Mouse (Mus musculus) right cerebral cortex, postnatal 25 days (tissue): ENCODE measurements around the gene Tspan2.

Source experiments
- DNase-seq: peaks from one replicate; pipeline ENCODE4 v3.0.0; 2022

Tspan2 gene

DNA sequence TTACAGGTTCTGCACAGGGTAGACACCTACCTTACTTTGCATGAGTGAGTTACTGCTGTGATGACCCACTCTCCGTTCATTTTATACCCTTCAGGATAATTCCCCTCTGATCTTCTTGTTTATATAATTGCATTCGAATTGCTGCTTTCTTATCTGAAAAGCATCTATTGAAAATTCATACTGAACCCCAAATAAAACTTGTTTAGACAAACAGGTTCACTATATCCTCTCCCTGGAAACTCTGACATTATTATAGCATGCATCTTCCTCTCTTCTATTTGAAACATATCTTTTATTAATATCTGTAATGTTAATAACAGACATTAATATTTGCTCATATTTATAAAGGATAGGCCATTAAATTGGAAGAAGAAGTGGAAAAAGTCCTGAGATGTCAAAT, 48.3 kb downstream of the Tspan2 start, which contains the start of gene Tshb:
Gene Tshb (minus strand): TSS at position 101 of the 400 bp plus-strand sequence.
- no peak for DNase-seq

DNA sequence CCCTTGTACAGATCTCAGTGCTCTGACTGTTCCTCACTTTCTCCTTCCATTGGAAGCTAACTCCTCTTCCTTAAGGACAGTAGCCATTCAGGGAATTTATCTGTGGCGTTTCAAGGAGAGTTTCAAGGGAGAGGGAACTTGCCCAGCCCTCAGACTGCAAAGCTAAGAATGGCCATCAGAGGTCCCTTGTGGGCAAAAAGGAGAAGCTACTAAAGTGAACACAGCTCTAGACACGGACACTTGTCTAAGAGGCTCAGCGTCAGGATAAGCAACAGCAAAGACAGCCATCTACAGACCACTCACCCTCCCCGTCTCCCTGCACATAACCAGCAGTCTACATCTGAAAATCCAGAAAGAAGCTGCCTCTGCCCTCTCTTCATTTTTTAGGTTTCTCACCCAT, 53.0 kb downstream of the Tspan2 start:
- DNase-seq: no peak

DNA sequence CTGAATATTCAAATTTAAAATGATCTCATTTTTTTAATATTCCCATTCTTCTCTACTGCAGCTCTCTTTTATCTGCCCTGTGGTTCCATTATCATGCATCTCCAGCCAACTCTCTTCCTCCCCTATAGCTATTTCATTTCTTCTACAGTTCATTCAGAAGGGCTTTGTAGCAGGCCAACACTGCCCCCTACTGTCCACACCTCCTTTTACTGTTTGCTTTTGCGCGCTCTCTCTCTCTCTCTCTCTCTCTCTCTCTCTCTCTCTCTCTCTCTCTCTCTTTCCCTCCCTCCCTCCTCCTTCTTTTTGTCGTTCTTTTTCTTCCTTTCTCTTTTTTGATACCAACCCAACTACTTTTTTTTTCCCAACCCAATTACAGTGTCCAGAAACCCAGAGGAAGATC, 69.6 kb downstream of the Tspan2 start:
- DNase-seq: peak; percentile 39

DNA sequence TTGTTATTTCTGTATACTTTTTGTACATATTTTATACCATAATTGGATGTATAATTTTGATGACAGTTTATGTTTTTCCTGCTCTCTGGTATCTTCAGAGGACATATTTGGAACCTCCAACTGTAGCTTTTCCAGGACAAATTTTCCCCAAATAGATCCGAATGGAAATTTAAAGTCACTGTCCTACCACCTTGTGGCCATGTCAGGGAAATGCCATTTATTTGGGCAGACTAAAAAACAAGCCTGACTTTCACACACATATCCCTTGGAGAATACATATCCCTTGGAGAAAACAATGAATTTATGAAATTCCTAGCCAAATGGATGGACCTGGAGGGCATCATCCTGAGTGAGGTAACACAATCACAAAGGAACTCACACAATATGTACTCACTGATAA, 108.1 kb downstream of the Tspan2 start:
- no peak for DNase-seq

DNA sequence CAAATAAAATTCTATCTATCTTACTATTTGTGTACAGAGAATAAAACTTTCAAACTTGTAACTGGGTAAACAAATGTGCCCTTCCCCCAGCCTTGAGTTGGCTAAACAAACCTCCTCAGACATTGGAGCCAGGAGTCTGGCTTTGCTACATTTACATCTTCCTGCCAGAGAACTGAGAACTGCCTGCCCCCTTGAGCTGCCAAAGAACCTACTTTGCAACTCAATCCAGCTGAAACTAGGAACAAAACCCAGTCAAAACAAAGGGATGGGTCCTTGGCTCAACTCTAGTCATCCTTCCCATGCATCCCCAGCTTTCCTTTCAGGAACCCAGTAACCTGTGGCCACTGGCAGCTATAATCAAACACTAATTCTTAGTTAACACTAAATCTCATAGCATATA, 114.3 kb downstream of the Tspan2 start:
- DNase-seq: no peak
